7 mouse cellular contexts compared by ENCODE assay signal in the genomic region with DNA sequence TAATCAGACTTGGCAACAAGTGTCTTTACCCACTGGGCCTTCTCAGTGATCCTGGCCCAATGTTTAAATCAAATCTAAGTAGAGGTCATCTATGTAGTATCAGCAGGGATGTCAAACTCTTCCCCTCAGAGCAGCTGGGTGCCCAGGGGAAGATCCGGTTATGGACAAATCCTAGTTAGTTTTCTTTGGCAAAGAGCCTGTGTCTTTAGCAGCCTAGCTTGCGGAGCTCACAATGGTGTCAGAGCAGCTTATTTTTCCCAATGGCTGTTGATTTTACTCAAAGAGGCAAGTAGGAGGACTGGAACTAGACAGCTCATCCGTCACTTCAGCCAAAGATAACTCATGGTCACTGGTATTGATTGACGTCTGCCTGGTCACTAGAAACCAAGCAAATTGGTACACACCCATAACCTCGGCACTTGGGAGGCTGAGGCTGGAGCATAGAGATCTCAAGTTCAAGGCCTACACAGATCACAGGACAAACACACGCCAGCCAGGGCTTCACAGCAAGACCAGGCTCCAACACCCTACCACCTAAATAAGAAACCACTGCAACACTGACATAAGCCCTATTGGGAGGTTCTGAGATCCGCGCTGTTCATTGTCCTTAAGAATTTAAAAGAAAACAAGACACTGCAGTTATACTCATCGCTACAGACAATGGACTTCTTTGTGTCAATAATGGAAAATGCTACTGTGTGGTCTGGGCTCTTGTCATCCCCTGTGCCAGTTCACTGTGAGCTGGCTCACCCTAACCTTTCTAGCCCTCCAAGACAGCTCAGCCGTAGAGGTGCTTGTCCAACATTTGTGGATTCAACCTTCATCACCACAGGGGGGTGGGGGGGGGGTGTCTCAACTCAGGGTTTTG. TPM values are rescaled to one million over a fixed set of nuclear protein-coding genes. Genes with fewer than 3 reads are reported as not detected.
DNase-seq lines count a peak whose midpoint lies in the region; ATAC-seq and TF ChIP-seq lines count a peak whose summit lies in the region.

No protein-coding gene starts in this region.

- peaks cover 26% of the 10 kb centered on the region for H3K4me1 ChIP-seq in embryonic fibroblast, embryonic 13.5 days (ENCODE audit: control insufficient read depth, insufficient read depth, low read length)
- H3K4me1 ChIP-seq in limb, embryonic 11.5 days (ENCODE audit: control insufficient read depth, insufficient read depth, low read length) = peaks cover 12% of the 10 kb centered on the region

- DNase-seq in retina, postnatal 1 day = peak; percentile 51
- DNase-seq in retina, embryonic 14.5 days (ENCODE audit: low spot score) = no peak
- no peak for DNase-seq in limb, embryonic 11.5 days (ENCODE audit: low spot score)
- DNase-seq in frontal cortex, adult 2 months (ENCODE audit: extremely low spot score in 1 of 2, low spot score in 1 of 2) = no peak
- DNase-seq in gastrocnemius, postnatal 14 days = no peak

- H3K9ac ChIP-seq in limb, embryonic 11.5 days (ENCODE audit: low read length) = peak overlapping the region; percentile 90; the same call in 1 of the 2 replicates

- TF ChIP-seq CTCF in embryonic fibroblast, embryonic 13.5 days (IDR thresholded peaks at IDR 0.05; ENCODE audit: borderline replicate concordance, insufficient read depth, low read length) = no peak

- intact Hi-C loops in gastrocnemius, postnatal 14 days (cut with DNase I; ENCODE audit: low total_unique reads) = no loop called here

- ATAC-seq in limb, embryonic 11.5 days (ENCODE audit: insufficient number of reproducible peaks, low FRiP score, low TSS enrichment, low read depth) = no peak
- no peak for ATAC-seq in CD4-positive, CD25-positive, alpha-beta regulatory T cell, adult 4 months

- no peaks in the 10 kb centered on the region for H3K36me3 ChIP-seq in limb, embryonic 11.5 days (ENCODE audit: control insufficient read depth, insufficient read depth, low read length)

- peak overlapping the region; percentile 99 for H3K27ac ChIP-seq in embryonic fibroblast, embryonic 13.5 days (ENCODE audit: insufficient read depth, low read length)
- H3K27ac ChIP-seq in limb, embryonic 11.5 days (replicated peaks; ENCODE audit: low read depth, low read length) = no peak overlapping the region

- peak overlapping the region; percentile 72 for H3K4me2 ChIP-seq in limb, embryonic 11.5 days (ENCODE audit: low read depth, severe bottlenecking)

- H3K27me3 ChIP-seq in limb, embryonic 11.5 days (ENCODE audit: control insufficient read depth, insufficient read depth, low read length) = no peaks in the 10 kb centered on the region

- no peaks in the 10 kb centered on the region for H3K9me3 ChIP-seq in limb, embryonic 11.5 days (ENCODE audit: control insufficient read depth, low read length)

- H3K4me3 ChIP-seq in embryonic fibroblast, embryonic 13.5 days (ENCODE audit: insufficient read depth, low read length) = 0 out of 2 replicates have a peak overlapping the region, but pooled peaks have one; percentile 86
- peak overlapping the region; percentile 87 for H3K4me3 ChIP-seq in limb, embryonic 11.5 days (ENCODE audit: low read depth, low read length)

- TF ChIP-seq POLR2A in embryonic fibroblast, embryonic 13.5 days (IDR thresholded peaks at IDR 0.05; ENCODE audit: low read depth, low read length) = peak; percentile 37

- 92% methylated on average over 10 of the region's 10 CpGs for WGBS in limb, embryonic 11.5 days

RNA-seq across cellular contexts. Expression of a gene that starts 7.0 kb away (rescaled TPM):
- polyA plus RNA-seq in embryonic fibroblast, embryonic 13.5 days (2011; ENCODE audit: insufficient read length, low read depth, missing spikeins) = 11.9 and 12.3 TPM in 2 replicates
- polyA plus RNA-seq in limb, embryonic 11.5 days (2014; fragmentation: Nextera tagmentation; extraction: Ambion mirVana) = 23.4 and 25.8 TPM in 2 replicates
- 10 to 100 TPM; 19.5 to 22.9 TPM for polyA plus RNA-seq in CD4-positive, CD25-positive, alpha-beta regulatory T cell, adult 4 months (2017; shearing (Covaris generic))
- polyA plus RNA-seq in frontal cortex, adult 2 months (2012; rRNA removed) = 11.5 and 12.1 TPM in 2 replicates
- 10 to 100 TPM; 13.1 to 13.6 TPM for total RNA-seq in gastrocnemius, postnatal 14 days (2021)

RNA-seq across cellular contexts. Expression of a gene that starts 32.0 kb away (rescaled TPM):
- polyA plus RNA-seq in embryonic fibroblast, embryonic 13.5 days (2011; ENCODE audit: insufficient read length, low read depth, missing spikeins) = 6.8 and 8.3 TPM in 2 replicates
- 25.5 and 27.5 TPM in 2 replicates for polyA plus RNA-seq in limb, embryonic 11.5 days (2014; fragmentation: Nextera tagmentation; extraction: Ambion mirVana)
- polyA plus RNA-seq in CD4-positive, CD25-positive, alpha-beta regulatory T cell, adult 4 months (2017; shearing (Covaris generic)) = 10 to 100 TPM; 28.5 to 48.5 TPM
- polyA plus RNA-seq in frontal cortex, adult 2 months (2012; rRNA removed) = 34.9 and 35.9 TPM in 2 replicates
- total RNA-seq in gastrocnemius, postnatal 14 days (2021) = 1 to 10 TPM; 8.5 to 9.5 TPM

RNA-seq across cellular contexts. Expression of a gene that starts 37.4 kb away (rescaled TPM):
- polyA plus RNA-seq in embryonic fibroblast, embryonic 13.5 days (2011; ENCODE audit: insufficient read length, low read depth, missing spikeins) = 0.33 and 0.35 TPM in 2 replicates
- 2.1 and 2.4 TPM in 2 replicates for polyA plus RNA-seq in limb, embryonic 11.5 days (2014; fragmentation: Nextera tagmentation; extraction: Ambion mirVana)
- 1 to 10 TPM; 1.7 to 3.0 TPM for polyA plus RNA-seq in CD4-positive, CD25-positive, alpha-beta regulatory T cell, adult 4 months (2017; shearing (Covaris generic))
- 0.50 and 0.62 TPM in 2 replicates for polyA plus RNA-seq in frontal cortex, adult 2 months (2012; rRNA removed)
- total RNA-seq in gastrocnemius, postnatal 14 days (2021) = under 1 TPM; 0.10 to 0.11 TPM

RNA-seq across cellular contexts. Expression of a gene that starts 47.8 kb away (rescaled TPM):
- not detected in 2 replicates for polyA plus RNA-seq in embryonic fibroblast, embryonic 13.5 days (2011; ENCODE audit: insufficient read length, low read depth, missing spikeins)
- polyA plus RNA-seq in limb, embryonic 11.5 days (2014; fragmentation: Nextera tagmentation; extraction: Ambion mirVana) = 0.35 and 0.97 TPM in 2 replicates
- polyA plus RNA-seq in CD4-positive, CD25-positive, alpha-beta regulatory T cell, adult 4 months (2017; shearing (Covaris generic)) = 1 to 10 TPM in 1 of 2 experiments, under 1 TPM in 1; 0.48 to 1.5 TPM
- polyA plus RNA-seq in frontal cortex, adult 2 months (2012; rRNA removed) = not detected in 2 replicates
- not detected for total RNA-seq in gastrocnemius, postnatal 14 days (2021)

RNA-seq across cellular contexts. Expression of a gene that starts 54.0 kb away (rescaled TPM):
- 6.9 and 9.7 TPM in 2 replicates for polyA plus RNA-seq in embryonic fibroblast, embryonic 13.5 days (2011; ENCODE audit: insufficient read length, low read depth, missing spikeins)
- 31.9 and 34.4 TPM in 2 replicates for polyA plus RNA-seq in limb, embryonic 11.5 days (2014; fragmentation: Nextera tagmentation; extraction: Ambion mirVana)
- 10 to 100 TPM in 1 of 2 experiments, 1 to 10 TPM in 1; 7.3 to 14.8 TPM for polyA plus RNA-seq in CD4-positive, CD25-positive, alpha-beta regulatory T cell, adult 4 months (2017; shearing (Covaris generic))
- polyA plus RNA-seq in frontal cortex, adult 2 months (2012; rRNA removed) = 6.1 and 6.3 TPM in 2 replicates
- 10 to 100 TPM in 1 of 2 experiments, 1 to 10 TPM in 1; 8.9 to 10.4 TPM for total RNA-seq in gastrocnemius, postnatal 14 days (2021)
